Mouse (Mus musculus): ENCODE results near the gene Metap1. TPM values are rescaled to one million over a fixed set of nuclear protein-coding genes. Genes with fewer than 3 reads are reported as not detected.
A peak's percentile ranks its signal among the peaks of the same experiment; 100 is the strongest.
"Not testable (repeated sequence)": the region's sequence is repeated elsewhere in the genome, so short reads cannot be mapped to it uniquely, and the experiment has no call there.

Gene Metap1
- polyA plus RNA-seq, 1 experiment from 2014 or later: 29.5 TPM

- peak overlapping the region; percentile 65 for H3K4me3 ChIP-seq (ENCODE audit: inconsistent target)
- H3K27ac ChIP-seq: peak overlapping the region; percentile 19; the same call in 1 of the 2 replicates
- H3K36me3 ChIP-seq (ENCODE audit: inconsistent target): no peaks in the 10 kb centered on the region
- WGBS (ENCODE audit: missing documents): 2% methylated on average over 60 of the region's 61 CpGs
- H3K79me2 ChIP-seq (ENCODE audit: inconsistent target): peaks cover 51% of the 10 kb centered on the region
Observed at GRCm38 (mm10) chr3:138488584-138489326, 560 bp downstream of the Metap1 start.

GRCm38 (mm10) chr3:138483240-138483639 lies 6.1 kb downstream of the Metap1 start:
- Histone ChIP-seq H3K4me3 (ENCODE audit: inconsistent target) (no peak overlapping the region), H3K27ac (no peak overlapping the region), H3K36me3 (ENCODE audit: inconsistent target) (peaks cover 17% of the 10 kb centered on the region; the same call in 1 of the 2 replicates), H3K79me2 (ENCODE audit: inconsistent target) (peaks cover 100% of the 10 kb centered on the region)
- WGBS (ENCODE audit: missing documents): 89% methylated on average over 2 of the region's 2 CpGs

- Histone ChIP-seq H3K79me2 (ENCODE audit: inconsistent target) (peaks cover 100% of the 10 kb centered on the region), H3K27ac (no peak overlapping the region), H3K36me3 (ENCODE audit: inconsistent target) (peaks cover 17% of the 10 kb centered on the region; the same call in 1 of the 2 replicates), H3K4me3 (ENCODE audit: inconsistent target) (no peak overlapping the region)
- WGBS (ENCODE audit: missing documents): 81% methylated on average over 14 of the region's 14 CpGs
Observed at GRCm38 (mm10) chr3:138481526-138482284, 7.6 kb downstream of the Metap1 start.

- peaks cover 98% of the 10 kb centered on the region for H3K79me2 ChIP-seq (ENCODE audit: inconsistent target)
- H3K36me3 ChIP-seq (ENCODE audit: inconsistent target): peaks cover 23% of the 10 kb centered on the region; the same call in 1 of the 2 replicates
- no peak overlapping the region for H3K4me3 ChIP-seq (ENCODE audit: inconsistent target)
- 97% methylated on average over 8 of the region's 8 CpGs for WGBS (ENCODE audit: missing documents)
- H3K27ac ChIP-seq: no peak overlapping the region
Observed at GRCm38 (mm10) chr3:138479489-138479888, 9.8 kb downstream of the Metap1 start.

GRCm38 (mm10) chr3:138471066-138471465 lies 18.2 kb downstream of the Metap1 start:
- no peak overlapping the region for H3K4me3 ChIP-seq (ENCODE audit: inconsistent target)
- WGBS (ENCODE audit: missing documents): 90% methylated on average over 3 of the region's 3 CpGs
- H3K36me3 ChIP-seq (ENCODE audit: inconsistent target): peaks cover 65% of the 10 kb centered on the region

GRCm38 (mm10) chr3:138466656-138467055 lies 22.7 kb downstream of the Metap1 start:
- H3K79me2 ChIP-seq (ENCODE audit: inconsistent target); H3K27ac ChIP-seq; H3K4me3 ChIP-seq (ENCODE audit: inconsistent target): not testable (repeated sequence)
- WGBS (ENCODE audit: missing documents): 100% methylated on average over 1 of the region's 1 CpGs
- peaks cover 66% of the 10 kb centered on the region for H3K36me3 ChIP-seq (ENCODE audit: inconsistent target)

More at GRCm38 (mm10) chr3:138471066-138471465, 18.2 kb downstream of the Metap1 start:
- H3K79me2 ChIP-seq (ENCODE audit: inconsistent target): peaks cover 14% of the 10 kb centered on the region
- H3K27ac ChIP-seq: no peak overlapping the region

GRCm38 (mm10) chr3:138464573-138465147 lies 24.7 kb downstream of the Metap1 start:
- WGBS (ENCODE audit: missing documents): 57% methylated on average over 16 of the region's 16 CpGs
- Histone ChIP-seq H3K4me3 (ENCODE audit: inconsistent target) (no peak overlapping the region), H3K27ac (no peak overlapping the region), H3K36me3 (ENCODE audit: inconsistent target) (peaks cover 59% of the 10 kb centered on the region), H3K79me2 (ENCODE audit: inconsistent target) (no peaks in the 10 kb centered on the region)

GRCm38 (mm10) chr3:138463807-138464206 lies 25.5 kb downstream of the Metap1 start:
- Histone ChIP-seq H3K4me3 (ENCODE audit: inconsistent target) (no peak overlapping the region), H3K79me2 (ENCODE audit: inconsistent target) (no peaks in the 10 kb centered on the region), H3K27ac (no peak overlapping the region), H3K36me3 (ENCODE audit: inconsistent target) (peaks cover 62% of the 10 kb centered on the region)
- 93% methylated on average over 6 of the region's 6 CpGs for WGBS (ENCODE audit: missing documents)

GRCm38 (mm10) chr3:138463137-138463536 lies 26.2 kb downstream of the Metap1 start:
- Histone ChIP-seq H3K4me3 (ENCODE audit: inconsistent target) (no peak overlapping the region), H3K36me3 (ENCODE audit: inconsistent target) (peaks cover 60% of the 10 kb centered on the region), H3K27ac (no peak overlapping the region), H3K79me2 (ENCODE audit: inconsistent target) (no peaks in the 10 kb centered on the region)
- WGBS (ENCODE audit: missing documents): 88% methylated on average over 2 of the region's 2 CpGs

- Histone ChIP-seq H3K27ac (no peak overlapping the region), H3K36me3 (ENCODE audit: inconsistent target) (peaks cover 50% of the 10 kb centered on the region; the same call in 1 of the 2 replicates), H3K4me3 (ENCODE audit: inconsistent target) (no peak overlapping the region), H3K79me2 (ENCODE audit: inconsistent target) (no peaks in the 10 kb centered on the region)
- 77% methylated on average over 3 of the region's 3 CpGs for WGBS (ENCODE audit: missing documents)
Observed at GRCm38 (mm10) chr3:138461832-138462231, 27.5 kb downstream of the Metap1 start.

- Histone ChIP-seq H3K4me3 (ENCODE audit: inconsistent target) (no peak overlapping the region), H3K36me3 (ENCODE audit: inconsistent target) (peaks cover 52% of the 10 kb centered on the region), H3K79me2 (ENCODE audit: inconsistent target) (no peaks in the 10 kb centered on the region), H3K27ac (no peak overlapping the region)
- 93% methylated on average over 12 of the region's 13 CpGs for WGBS (ENCODE audit: missing documents)
Observed at GRCm38 (mm10) chr3:138460260-138460659, 29.1 kb downstream of the Metap1 start.

GRCm38 (mm10) chr3:138458441-138458840 lies 30.9 kb downstream of the Metap1 start:
- H3K4me3 ChIP-seq (ENCODE audit: inconsistent target): no peak overlapping the region
- 98% methylated on average over 3 of the region's 3 CpGs for WGBS (ENCODE audit: missing documents)
- H3K79me2 ChIP-seq (ENCODE audit: inconsistent target): no peaks in the 10 kb centered on the region
- H3K36me3 ChIP-seq (ENCODE audit: inconsistent target): peaks cover 65% of the 10 kb centered on the region
- H3K27ac ChIP-seq: no peak overlapping the region

GRCm38 (mm10) chr3:138454711-138455435 lies 34.4 kb downstream of the Metap1 start:
- H3K27ac ChIP-seq: no peak overlapping the region
- 92% methylated on average over 13 of the region's 13 CpGs for WGBS (ENCODE audit: missing documents)
- H3K4me3 ChIP-seq (ENCODE audit: inconsistent target): no peak overlapping the region
- H3K36me3 ChIP-seq (ENCODE audit: inconsistent target): peaks cover 78% of the 10 kb centered on the region
- no peaks in the 10 kb centered on the region for H3K79me2 ChIP-seq (ENCODE audit: inconsistent target)

- WGBS (ENCODE audit: missing documents): 83% methylated on average over 1 of the region's 1 CpGs
- H3K79me2 ChIP-seq (ENCODE audit: inconsistent target): no peaks in the 10 kb centered on the region
- peaks cover 78% of the 10 kb centered on the region for H3K36me3 ChIP-seq (ENCODE audit: inconsistent target)
- H3K4me3 ChIP-seq (ENCODE audit: inconsistent target): no peak overlapping the region
- H3K27ac ChIP-seq: no peak overlapping the region
Observed at GRCm38 (mm10) chr3:138454234-138454633, 35.1 kb downstream of the Metap1 start.

All from macrophage (primary cell).